8 mouse cellular contexts compared by ENCODE assay signal in genomic region chr8:105544544-105545205, GRCm38 (mm10). TPM values are rescaled to one million over a fixed set of nuclear protein-coding genes. Genes with fewer than 3 reads are reported as not detected.
DNase-seq lines count a peak whose midpoint lies in the region; ATAC-seq lines count a peak whose summit lies in the region.

No protein-coding gene starts in this region.

- WGBS in forebrain, embryonic 14.5 days, result 66% methylated on average over 7 of the region's 7 CpGs
- 71% methylated on average over 7 of the region's 7 CpGs for WGBS in forebrain, embryonic 12.5 days
- WGBS in neural tube, embryonic 11.5 days, result 56% methylated on average over 7 of the region's 7 CpGs
- WGBS in stomach, embryonic 15.5 days, result 44% methylated on average over 7 of the region's 7 CpGs

- no peak overlapping the region for H3K4me2 ChIP-seq in forebrain, embryonic 14.5 days (ENCODE audit: low read length)
- H3K4me2 ChIP-seq in forebrain, embryonic 12.5 days, result no peak overlapping the region
- H3K4me2 ChIP-seq in neural tube, embryonic 11.5 days (ENCODE audit: low read depth), result no peak overlapping the region
- H3K4me2 ChIP-seq in stomach, embryonic 15.5 days, result no peak overlapping the region

- no peak for DNase-seq in forebrain, embryonic 14.5 days (ENCODE audit: low spot score)
- no peak for DNase-seq in neural tube, embryonic 11.5 days (ENCODE audit: low spot score)
- DNase-seq in neural tube, embryonic 10.5 days (ENCODE audit: extremely low spot score, low spot score), result no peak
- peak; percentile 64 to 67 for DNase-seq in kidney, adult 8-10 months
- DNase-seq in testis, postnatal 14 days (ENCODE audit: low spot score), result no peak
- no peak for DNase-seq in embryo, embryonic 10.5 days (ENCODE audit: low spot score)

- H3K27me3 ChIP-seq in forebrain, embryonic 14.5 days (replicated peaks; ENCODE audit: control insufficient read depth, insufficient read depth, low read length), result no peaks in the 10 kb centered on the region
- H3K27me3 ChIP-seq in forebrain, embryonic 12.5 days, result no peaks in the 10 kb centered on the region
- H3K27me3 ChIP-seq in neural tube, embryonic 11.5 days (ENCODE audit: control insufficient read depth, insufficient read depth, low read length), result no peaks in the 10 kb centered on the region
- no peaks in the 10 kb centered on the region for H3K27me3 ChIP-seq in stomach, embryonic 15.5 days (replicated peaks)

- 0 out of 2 replicates have a peak overlapping the region, but pooled peaks have one; percentile 22 for H3K27ac ChIP-seq in forebrain, embryonic 14.5 days (ENCODE audit: low read depth, low read length)
- no peak overlapping the region for H3K27ac ChIP-seq in forebrain, embryonic 12.5 days
- no peak overlapping the region for H3K27ac ChIP-seq in neural tube, embryonic 11.5 days (ENCODE audit: low read depth, low read length)
- H3K27ac ChIP-seq in stomach, embryonic 15.5 days, result peak overlapping the region; percentile 54; the same call in 1 of the 2 replicates

- H3K4me3 ChIP-seq in forebrain, embryonic 14.5 days (ENCODE audit: low read depth, low read length), result no peak overlapping the region
- no peak overlapping the region for H3K4me3 ChIP-seq in forebrain, embryonic 12.5 days (replicated peaks)
- no peak overlapping the region for H3K4me3 ChIP-seq in neural tube, embryonic 11.5 days (ENCODE audit: low read depth, low read length)
- H3K4me3 ChIP-seq in stomach, embryonic 15.5 days (replicated peaks), result no peak overlapping the region

- no peaks in the 10 kb centered on the region for H3K9me3 ChIP-seq in forebrain, embryonic 14.5 days (replicated peaks; ENCODE audit: control insufficient read depth, low read length)
- H3K9me3 ChIP-seq in forebrain, embryonic 12.5 days, result no peaks in the 10 kb centered on the region
- H3K9me3 ChIP-seq in neural tube, embryonic 11.5 days (ENCODE audit: control insufficient read depth, low read length), result no peaks in the 10 kb centered on the region
- H3K9me3 ChIP-seq in stomach, embryonic 15.5 days, result no peaks in the 10 kb centered on the region

- no peak overlapping the region for H3K9ac ChIP-seq in forebrain, embryonic 14.5 days (ENCODE audit: low read length)
- no peak overlapping the region for H3K9ac ChIP-seq in forebrain, embryonic 12.5 days
- peak overlapping the region; percentile 6; the same call in 1 of the 2 replicates for H3K9ac ChIP-seq in neural tube, embryonic 11.5 days (ENCODE audit: low read length)
- H3K9ac ChIP-seq in stomach, embryonic 15.5 days, result no peak overlapping the region

- no peaks in the 10 kb centered on the region for H3K4me1 ChIP-seq in forebrain, embryonic 14.5 days (ENCODE audit: control insufficient read depth, insufficient read depth, low read length)
- H3K4me1 ChIP-seq in forebrain, embryonic 12.5 days, result peaks cover 3% of the 10 kb centered on the region; the same call in 1 of the 2 replicates
- H3K4me1 ChIP-seq in neural tube, embryonic 11.5 days (ENCODE audit: control insufficient read depth, insufficient read depth, low read length), result 0 out of 2 replicates have a peak, but pooled peaks cover 5% of the 10 kb centered on the region
- H3K4me1 ChIP-seq in stomach, embryonic 15.5 days, result peaks cover 11% of the 10 kb centered on the region; the same call in 1 of the 2 replicates

- ATAC-seq in forebrain, embryonic 14.5 days, result no peak
- ATAC-seq in forebrain, embryonic 12.5 days (ENCODE audit: low FRiP score), result no peak
- no peak for ATAC-seq in neural tube, embryonic 11.5 days (ENCODE audit: insufficient read depth, low FRiP score, low TSS enrichment)
- ATAC-seq in stomach, embryonic 15.5 days (ENCODE audit: insufficient read depth, low FRiP score, low read depth), result 0 out of 2 replicates have a peak, but pooled peaks have one; percentile 21

- no peaks in the 10 kb centered on the region for H3K36me3 ChIP-seq in forebrain, embryonic 14.5 days (ENCODE audit: control insufficient read depth, insufficient read depth, low read length)
- no peaks in the 10 kb centered on the region for H3K36me3 ChIP-seq in forebrain, embryonic 12.5 days (replicated peaks)
- H3K36me3 ChIP-seq in neural tube, embryonic 11.5 days (ENCODE audit: control insufficient read depth, insufficient read depth, low read length), result 0 out of 2 replicates have a peak, but pooled peaks cover 2% of the 10 kb centered on the region
- no peaks in the 10 kb centered on the region for H3K36me3 ChIP-seq in stomach, embryonic 15.5 days

RNA-seq across cellular contexts. Expression of gene Atp6v0d1, which starts 21.2 kb away (rescaled TPM):
- 194 and 211 TPM in 2 replicates for polyA plus RNA-seq in forebrain, embryonic 14.5 days (2014; fragmentation: Nextera tagmentation; extraction: Ambion mirVana)
- polyA plus RNA-seq in forebrain, embryonic 12.5 days (2016; fragmentation: Nextera tagmentation; extraction: Ambion mirVana), result 94.3 and 95.4 TPM in 2 replicates
- polyA plus RNA-seq in neural tube, embryonic 11.5 days (2014; fragmentation: Nextera tagmentation; extraction: Ambion mirVana), result 137 and 148 TPM in 2 replicates
- 73.2 and 75.8 TPM in 2 replicates for polyA plus RNA-seq in stomach, embryonic 15.5 days (2015; fragmentation: Nextera tagmentation; extraction: Ambion mirVana)

RNA-seq across cellular contexts. Expression of gene Hsd11b2, which starts 26.1 kb away (rescaled TPM):
- 1.1 and 1.8 TPM in 2 replicates for polyA plus RNA-seq in forebrain, embryonic 14.5 days (2014; fragmentation: Nextera tagmentation; extraction: Ambion mirVana)
- 10.9 and 12.0 TPM in 2 replicates for polyA plus RNA-seq in forebrain, embryonic 12.5 days (2016; fragmentation: Nextera tagmentation; extraction: Ambion mirVana)
- polyA plus RNA-seq in neural tube, embryonic 11.5 days (2014; fragmentation: Nextera tagmentation; extraction: Ambion mirVana), result 22.5 and 23.9 TPM in 2 replicates
- polyA plus RNA-seq in stomach, embryonic 15.5 days (2015; fragmentation: Nextera tagmentation; extraction: Ambion mirVana), result 2.5 and 2.7 TPM in 2 replicates

RNA-seq across cellular contexts. Expression of gene Zdhhc1, which starts 48.0 kb away (rescaled TPM):
- 15.5 and 22.0 TPM in 2 replicates for polyA plus RNA-seq in forebrain, embryonic 14.5 days (2014; fragmentation: Nextera tagmentation; extraction: Ambion mirVana)
- 24.7 and 26.1 TPM in 2 replicates for polyA plus RNA-seq in forebrain, embryonic 12.5 days (2016; fragmentation: Nextera tagmentation; extraction: Ambion mirVana)
- 18.5 and 18.9 TPM in 2 replicates for polyA plus RNA-seq in neural tube, embryonic 11.5 days (2014; fragmentation: Nextera tagmentation; extraction: Ambion mirVana)
- polyA plus RNA-seq in stomach, embryonic 15.5 days (2015; fragmentation: Nextera tagmentation; extraction: Ambion mirVana), result 32.2 and 34.7 TPM in 2 replicates

Comparison
In these comparisons a context has a peak if more than half of its experiments do, and no peak if none do; other contexts are left out.
1. H3K27ac ChIP-seq: peak in forebrain, embryonic 14.5 days (single experiment) and stomach, embryonic 15.5 days (single experiment); none in forebrain, embryonic 12.5 days (single experiment) and neural tube, embryonic 11.5 days (single experiment).
2. DNase-seq: peak in kidney, adult 8-10 months (2 of 2); none in forebrain, embryonic 14.5 days (single experiment), neural tube, embryonic 11.5 days (single experiment), neural tube, embryonic 10.5 days (single experiment), testis, postnatal 14 days (single experiment) and embryo, embryonic 10.5 days (single experiment).